Mouse (Mus musculus): ENCODE results near the gene Gm10721.
"Not testable (repeated sequence)": the region's sequence is repeated elsewhere in the genome, so short reads cannot be mapped to it uniquely, and the experiment has no call there.

DNA sequence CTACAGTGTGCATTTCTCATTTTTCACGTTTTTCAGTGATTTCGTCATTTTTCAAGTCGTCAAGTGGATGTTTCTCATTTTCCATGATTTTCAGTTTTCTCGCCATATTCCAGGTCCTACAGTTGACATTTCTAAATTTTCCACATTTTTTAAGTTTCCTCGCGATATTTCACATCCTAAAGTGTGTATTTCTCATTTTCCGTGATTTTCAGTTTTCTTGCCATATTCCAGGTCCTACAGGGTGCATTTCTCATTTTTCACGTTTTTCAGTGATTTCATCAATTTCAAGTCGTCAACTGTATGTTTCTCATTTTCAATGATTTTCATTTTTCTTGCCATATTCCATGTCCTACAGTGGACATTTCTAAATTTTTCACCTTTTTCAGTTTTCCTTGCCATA lies 2.4 kb downstream of the Gm10721 start, which contains the start of gene Gm10720:
- not testable (repeated sequence) for TF ChIP-seq MYOG (IDR thresholded peaks at IDR 0.05; ENCODE audit: control insufficient read depth, extremely low read depth, insufficient read length); CTCF (IDR thresholded peaks at IDR 0.05; ENCODE audit: control insufficient read depth, insufficient read depth, insufficient read length)

Data from C2C12 (cell line).